Mouse (Mus musculus) c-Kit-positive CD71-positive TER-119-positive erythroid progenitor cells, embryonic 14.5 days (primary cell): ENCODE measurements around the gene Cdca5.
"Not testable (repeated sequence)": the region's sequence is repeated elsewhere in the genome, so short reads cannot be mapped to it uniquely, and the experiment has no call there.

Source experiments
- DNase-seq: peaks from one replicate; pipeline ENCODE4 v3.0.0-alpha.2; 2013; ENCODE audit warnings: low spot score

Cdca5 gene

GRCm38 (mm10) chr19:6104476-6104875 is 19.7 kb downstream of the Cdca5 start:
- no peak for DNase-seq

- DNase-seq = no peak
These were observed 20.8 kb downstream of the Cdca5 start, which contains the start of gene Naaladl1 for GRCm38 (mm10) chr19:6105586-6105985. Gene Naaladl1, plus strand, starts transcription at chr19:6105782.

- DNase-seq = no peak
These were observed 28.3 kb downstream of the Cdca5 start for GRCm38 (mm10) chr19:6113116-6113515.

- DNase-seq = no peak
These were observed 31.5 kb downstream of the Cdca5 start for GRCm38 (mm10) chr19:6116113-6116850.

GRCm38 (mm10) chr19:6117346-6117985 is 32.7 kb downstream of the Cdca5 start:
- no peak for DNase-seq

GRCm38 (mm10) chr19:6117986-6118676 is 33.3 kb downstream of the Cdca5 start, which contains the start of gene Sac3d1:
Gene Sac3d1, minus strand, starts transcription at chr19:6118650.
- DNase-seq = peak; percentile 92

GRCm38 (mm10) chr19:6118677-6119185 is 33.9 kb downstream of the Cdca5 start:
- no peak for DNase-seq

GRCm38 (mm10) chr19:6121761-6122160 is 37.0 kb downstream of the Cdca5 start:
- no peak for DNase-seq

GRCm38 (mm10) chr19:6123330-6123729 is 38.5 kb downstream of the Cdca5 start:
- DNase-seq = no peak

GRCm38 (mm10) chr19:6124898-6125297 is 40.1 kb downstream of the Cdca5 start:
- no peak for DNase-seq

GRCm38 (mm10) chr19:6126289-6126688 is 41.5 kb downstream of the Cdca5 start:
- DNase-seq = peak; percentile 77

GRCm38 (mm10) chr19:6126789-6127580 is 42.2 kb downstream of the Cdca5 start:
- DNase-seq = no peak

GRCm38 (mm10) chr19:6127760-6128341 is 43.1 kb downstream of the Cdca5 start, which contains the start of gene Snx15:
Gene Snx15, minus strand, starts transcription at chr19:6128304.
- DNase-seq = peak; percentile 96

GRCm38 (mm10) chr19:6130414-6131128 is 45.8 kb downstream of the Cdca5 start:
- not testable (repeated sequence) for DNase-seq

GRCm38 (mm10) chr19:6132171-6132827 is 47.5 kb downstream of the Cdca5 start:
- DNase-seq = peak; percentile 82

GRCm38 (mm10) chr19:6133197-6133596 is 48.4 kb downstream of the Cdca5 start:
- not testable (repeated sequence) for DNase-seq

- DNase-seq = no peak
These were observed 51.6 kb downstream of the Cdca5 start for GRCm38 (mm10) chr19:6136397-6136796.

GRCm38 (mm10) chr19:6139701-6140100 is 54.9 kb downstream of the Cdca5 start:
- no peak for DNase-seq

GRCm38 (mm10) chr19:6140374-6140677 is 55.5 kb downstream of the Cdca5 start:
- DNase-seq = no peak

GRCm38 (mm10) chr19:6140678-6141393 is 56.1 kb downstream of the Cdca5 start, which contains the start of gene Batf2:
Gene Batf2, plus strand, starts transcription at chr19:6140983.
- DNase-seq = peak; percentile 91
